Mouse (Mus musculus) limb, embryonic 10.5 days (tissue): Measurements from ENCODE around the gene Rnf212. TPM values are rescaled to one million over a fixed set of nuclear protein-coding genes. Genes with fewer than 3 reads are reported as not detected.
"Not testable (repeated sequence)": the region's sequence is repeated elsewhere in the genome, so short reads cannot be mapped to it uniquely, and the experiment has no call there.

Source experiments
- DNase-seq: peaks from one replicate; pipeline ENCODE4 v3.0.0-alpha.2; 2017; ENCODE audit warnings: low spot score
- H3K27ac ChIP-seq: fragments of 300-500 bp; sonication (generic); 2 replicates; pipeline ENCODE4 v1.5.1; 2016; ENCODE audit warnings: mild to moderate bottlenecking
- H3K27me3 ChIP-seq: fragments of 300-500 bp; sonication (generic); 2 replicates; pipeline ENCODE4 v1.6.1; 2016; ENCODE audit warnings: low read depth, mild to moderate bottlenecking; ENCODE audit not compliant: poor library complexity, severe bottlenecking
- H3K36me3 ChIP-seq: fragments of 300-500 bp; sonication (generic); 2 replicates; pipeline ENCODE4 v1.6.1; 2016; ENCODE audit warnings: mild to moderate bottlenecking, moderate library complexity
- H3K4me1 ChIP-seq: fragments of 300-500 bp; sonication (generic); 2 replicates; pipeline ENCODE4 v1.6.1; 2016
- H3K4me3 ChIP-seq: fragments of 300-500 bp; sonication (generic); 2 replicates; pipeline ENCODE4 v1.5.1; 2016; ENCODE audit warnings: mild to moderate bottlenecking, moderate library complexity
- H3K9me3 ChIP-seq: fragments of 300-500 bp; sonication (generic); replicated peaks from 2 replicates; pipeline ENCODE4 v1.6.1; 2016; ENCODE audit warnings: mild to moderate bottlenecking
- WGBS: fragments of 180-500 bp; shearing (Covaris S2); methylation state at CpG from one replicate; pipeline ENCODE4 v1.1.7; 2016; 5-methylcytosine and 5-hydroxymethylcytosine counted together
- polyA plus RNA-seq: library from polyadenylated mRNA; unstranded; fragments of >200 nt; fragmentation: Nextera tagmentation; extraction: Ambion mirVana; gene quantifications from 2 replicates; pipeline ENCODE4 v1.2.1, GENCODE M21; 2016

The Rnf212 gene
- 0.40 and 0.44 TPM in 2 replicates for polyA plus RNA-seq

GRCm38 (mm10) chr5:108774630-108775306, at the start of gene Rnf212:
Rnf212 (minus strand) TSS chr5:108774982.
- 72% methylated on average over 40 of the region's 40 CpGs for WGBS
- DNase-seq: no peak
- no peak within 1 kb of the TSS for H3K4me3 ChIP-seq
- no peaks in the 10 kb centered on the region for H3K4me1 ChIP-seq
- no peaks in the 10 kb centered on the region for H3K27me3 ChIP-seq
- H3K36me3 ChIP-seq: no peaks in the 10 kb centered on the region
- H3K27ac ChIP-seq: no peak within 1 kb of the TSS
- H3K9me3 ChIP-seq: no peaks in the 10 kb centered on the region

- DNase-seq: no peak
- H3K27me3 ChIP-seq: no peaks in the 10 kb centered on the region
- no peaks in the 10 kb centered on the region for H3K9me3 ChIP-seq
- H3K4me1 ChIP-seq: no peaks in the 10 kb centered on the region
- H3K36me3 ChIP-seq: no peaks in the 10 kb centered on the region
- H3K4me3 ChIP-seq: no peak overlapping the region
- 94% methylated on average over 2 of the region's 2 CpGs for WGBS
- no peak overlapping the region for H3K27ac ChIP-seq
Observed at GRCm38 (mm10) chr5:108823276-108823675, 48.5 kb upstream of the Rnf212 start.

GRCm38 (mm10) chr5:108808750-108809149, 34.0 kb upstream of the Rnf212 start, which contains the start of gene Vmn2r8:
Vmn2r8 (minus strand) TSS chr5:108808850.
- WGBS: 74% methylated on average over 2 of the region's 2 CpGs
- H3K27ac ChIP-seq, H3K9me3 ChIP-seq, H3K27me3 ChIP-seq, H3K4me1 ChIP-seq, H3K36me3 ChIP-seq, DNase-seq, H3K4me3 ChIP-seq: not testable (repeated sequence)

GRCm38 (mm10) chr5:108803646-108804045, 28.9 kb upstream of the Rnf212 start:
- no peak overlapping the region for H3K4me3 ChIP-seq
- no peak overlapping the region for H3K27ac ChIP-seq
- H3K9me3 ChIP-seq: no peaks in the 10 kb centered on the region
- no peaks in the 10 kb centered on the region for H3K4me1 ChIP-seq
- H3K27me3 ChIP-seq: no peaks in the 10 kb centered on the region
- no peak for DNase-seq
- 38% methylated on average over 1 of the region's 1 CpGs for WGBS
- H3K36me3 ChIP-seq: no peaks in the 10 kb centered on the region

GRCm38 (mm10) chr5:108795263-108795662, 20.5 kb upstream of the Rnf212 start, which contains the start of gene Tmed11:
Tmed11 (minus strand) TSS chr5:108795363.
- not testable (repeated sequence) for H3K27me3 ChIP-seq, H3K27ac ChIP-seq, H3K4me1 ChIP-seq, H3K4me3 ChIP-seq, DNase-seq, H3K36me3 ChIP-seq, H3K9me3 ChIP-seq
- 71% methylated on average over 2 of the region's 2 CpGs for WGBS

DNA sequence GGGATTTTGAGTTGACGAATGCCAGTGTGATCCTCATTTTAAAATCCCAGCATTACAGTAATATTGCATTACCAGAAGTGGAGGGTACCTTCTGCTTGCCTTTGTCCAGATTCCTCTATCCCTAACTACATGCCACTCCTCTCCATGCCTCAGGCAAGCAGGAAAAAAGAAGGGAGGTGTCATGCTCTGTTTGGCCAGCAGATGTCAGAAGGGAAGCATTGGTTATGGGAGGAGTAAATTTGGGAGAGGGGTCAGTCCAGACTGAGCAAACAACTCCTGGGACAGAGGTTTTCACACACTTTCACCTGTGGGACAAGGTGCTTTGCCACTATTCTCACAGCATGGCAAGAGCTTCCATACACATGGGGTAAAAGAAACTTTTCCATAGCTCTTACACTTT, 15.6 kb upstream of the Rnf212 start:
- H3K27ac ChIP-seq, H3K36me3 ChIP-seq, H3K27me3 ChIP-seq, H3K4me3 ChIP-seq, H3K4me1 ChIP-seq, H3K9me3 ChIP-seq: not testable (repeated sequence)
- 32% methylated on average over 1 of the region's 1 CpGs for WGBS
- peak; percentile 33 for DNase-seq

DNA sequence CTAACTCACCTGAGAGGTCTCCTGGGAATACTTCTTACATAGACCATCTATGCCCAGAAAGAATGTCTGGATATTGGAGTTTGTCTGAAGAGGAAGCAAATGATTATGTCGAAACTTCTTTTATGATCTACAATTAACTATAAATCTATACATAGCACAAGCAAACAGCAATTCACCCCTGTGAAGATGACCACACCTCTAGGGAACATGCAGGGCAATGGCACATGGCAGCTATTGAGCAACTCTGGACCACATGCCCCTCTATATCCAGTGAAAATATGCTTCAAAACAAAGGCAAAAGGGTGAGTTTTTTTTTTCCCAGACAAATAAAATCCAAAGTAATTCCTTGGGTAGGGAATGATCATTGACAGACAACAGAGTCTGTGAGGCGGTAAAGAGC, 14.8 kb downstream of the Rnf212 start:
- 96% methylated on average over 2 of the region's 2 CpGs for WGBS
- H3K27ac ChIP-seq: no peak overlapping the region
- no peak overlapping the region for H3K4me3 ChIP-seq
- H3K27me3 ChIP-seq: no peaks in the 10 kb centered on the region
- no peaks in the 10 kb centered on the region for H3K9me3 ChIP-seq
- no peak for DNase-seq
- no peaks in the 10 kb centered on the region for H3K4me1 ChIP-seq
- H3K36me3 ChIP-seq: no peaks in the 10 kb centered on the region

GRCm38 (mm10) chr5:108758396-108758795, 16.4 kb downstream of the Rnf212 start:
- Histone ChIP-seq H3K4me3 (no peak overlapping the region), H3K36me3 (no peaks in the 10 kb centered on the region), H3K9me3 (no peaks in the 10 kb centered on the region), H3K4me1 (no peaks in the 10 kb centered on the region), H3K27me3 (no peaks in the 10 kb centered on the region), H3K27ac (no peak overlapping the region)
- WGBS: 53% methylated on average over 3 of the region's 3 CpGs
- no peak for DNase-seq

DNA sequence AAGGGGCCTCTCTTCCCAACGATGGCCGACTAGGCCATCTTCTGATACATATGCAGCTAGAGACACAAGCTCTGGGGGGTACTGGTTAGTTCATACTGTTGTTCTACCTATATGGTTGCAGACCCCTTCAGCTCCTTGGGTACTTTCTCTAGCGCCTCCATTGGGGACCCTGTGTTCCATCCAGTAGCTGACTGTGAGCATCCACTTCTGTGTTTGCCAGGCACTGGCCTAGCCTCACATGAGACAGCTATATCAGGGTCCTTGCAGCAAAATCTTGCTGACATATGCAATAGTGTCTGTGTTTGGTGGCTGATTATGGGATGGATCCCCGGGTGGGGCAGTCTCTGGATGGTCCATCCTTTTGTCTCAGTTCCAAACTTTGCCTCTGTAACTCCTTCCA, 23.5 kb downstream of the Rnf212 start:
- DNase-seq, H3K9me3 ChIP-seq: not testable (repeated sequence)
- WGBS: 89% methylated on average over 4 of the region's 4 CpGs

DNA sequence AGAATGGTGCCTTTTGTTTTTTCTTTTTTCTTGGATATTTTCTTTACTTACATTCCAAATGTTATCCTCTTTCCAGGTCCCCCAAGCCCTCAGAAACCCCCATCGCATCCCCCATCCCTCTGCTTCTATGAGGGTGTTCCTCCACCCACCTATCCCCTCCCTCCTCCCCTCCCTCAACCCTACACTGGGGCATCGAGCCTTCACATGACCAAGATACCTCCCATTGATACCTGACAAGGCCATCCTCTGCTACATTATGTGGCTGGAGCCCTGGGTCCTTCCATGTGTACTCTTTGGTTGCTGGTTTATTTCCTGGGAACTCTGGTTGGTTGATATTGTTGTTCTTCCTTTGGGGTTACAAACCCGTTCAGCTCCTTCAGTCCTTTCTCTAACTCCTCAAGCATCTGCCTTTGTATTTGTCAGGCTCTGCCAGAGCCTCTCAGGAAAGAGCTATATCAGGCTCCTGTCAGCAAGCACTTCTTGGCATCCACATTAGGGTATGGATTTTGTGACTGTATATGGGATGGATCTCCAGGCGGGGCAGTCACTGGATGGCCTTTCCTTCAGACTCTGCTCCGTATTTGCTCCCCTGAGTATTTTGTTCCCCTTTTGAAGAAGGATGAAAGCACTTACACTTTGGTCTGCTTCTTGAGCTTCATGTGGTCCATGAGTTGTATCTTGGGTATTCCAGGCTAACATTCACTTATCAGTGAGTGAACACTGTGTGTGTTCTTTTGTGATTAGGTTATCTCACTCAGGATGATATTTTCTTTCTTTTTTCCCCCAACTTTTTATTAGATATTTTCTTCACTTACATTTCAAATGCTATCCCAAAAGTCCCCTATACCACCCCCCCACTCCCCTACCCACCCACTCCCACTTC, 24.2 kb downstream of the Rnf212 start:
- Histone ChIP-seq H3K4me1 (no peaks in the 10 kb centered on the region), H3K36me3 (no peaks in the 10 kb centered on the region), H3K4me3 (no peak overlapping the region), H3K27me3 (no peaks in the 10 kb centered on the region), H3K27ac (no peak overlapping the region), H3K9me3 (no peaks in the 10 kb centered on the region)
- WGBS: 81% methylated on average over 5 of the region's 5 CpGs
- DNase-seq: no peak

More for the DNA sequence above, 23.5 kb downstream of the Rnf212 start:
- not testable (repeated sequence) for H3K27ac ChIP-seq, H3K27me3 ChIP-seq, H3K36me3 ChIP-seq, H3K4me3 ChIP-seq, H3K4me1 ChIP-seq

- H3K4me3 ChIP-seq: no peak overlapping the region
- H3K27ac ChIP-seq: no peak overlapping the region
- no peak for DNase-seq
- no peaks in the 10 kb centered on the region for H3K9me3 ChIP-seq
- no peaks in the 10 kb centered on the region for H3K27me3 ChIP-seq
- 85% methylated on average over 3 of the region's 3 CpGs for WGBS
- H3K4me1 ChIP-seq: no peaks in the 10 kb centered on the region
- no peaks in the 10 kb centered on the region for H3K36me3 ChIP-seq
Observed at GRCm38 (mm10) chr5:108744629-108745028, 30.2 kb downstream of the Rnf212 start.

DNA sequence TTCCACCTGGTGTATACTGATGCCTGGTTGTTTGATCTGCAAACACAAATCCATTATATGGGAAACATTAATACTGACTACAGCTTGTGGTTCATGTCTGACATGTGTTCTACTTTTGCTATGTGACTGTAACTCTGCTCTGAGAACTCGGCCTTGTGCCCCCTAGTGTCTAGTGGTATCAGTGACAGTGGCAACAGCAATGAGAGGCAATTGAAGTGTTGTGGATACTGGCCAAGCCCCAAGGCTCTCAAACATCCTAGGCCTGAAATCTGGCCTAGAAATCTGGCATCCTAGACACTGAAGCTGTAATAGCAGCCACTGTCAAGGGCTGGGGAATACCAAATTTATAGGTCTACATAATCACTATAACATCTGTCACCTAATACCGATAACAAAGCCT, 30.9 kb downstream of the Rnf212 start:
- no peaks in the 10 kb centered on the region for H3K27me3 ChIP-seq
- H3K36me3 ChIP-seq: no peaks in the 10 kb centered on the region
- H3K4me3 ChIP-seq: no peak overlapping the region
- no peaks in the 10 kb centered on the region for H3K4me1 ChIP-seq
- 66% methylated on average over 2 of the region's 2 CpGs for WGBS
- H3K27ac ChIP-seq: no peak overlapping the region
- DNase-seq: no peak
- no peaks in the 10 kb centered on the region for H3K9me3 ChIP-seq

GRCm38 (mm10) chr5:108742596-108742995, 32.2 kb downstream of the Rnf212 start:
- DNase-seq: no peak
- no peaks in the 10 kb centered on the region for H3K9me3 ChIP-seq
- H3K27ac ChIP-seq: no peak overlapping the region
- H3K4me1 ChIP-seq: no peaks in the 10 kb centered on the region
- no peak overlapping the region for H3K4me3 ChIP-seq
- no peaks in the 10 kb centered on the region for H3K27me3 ChIP-seq
- WGBS: 73% methylated on average over 2 of the region's 2 CpGs
- no peaks in the 10 kb centered on the region for H3K36me3 ChIP-seq
